Comparison of ENCODE assay signal across 8 mouse cellular contexts in the genomic region with DNA sequence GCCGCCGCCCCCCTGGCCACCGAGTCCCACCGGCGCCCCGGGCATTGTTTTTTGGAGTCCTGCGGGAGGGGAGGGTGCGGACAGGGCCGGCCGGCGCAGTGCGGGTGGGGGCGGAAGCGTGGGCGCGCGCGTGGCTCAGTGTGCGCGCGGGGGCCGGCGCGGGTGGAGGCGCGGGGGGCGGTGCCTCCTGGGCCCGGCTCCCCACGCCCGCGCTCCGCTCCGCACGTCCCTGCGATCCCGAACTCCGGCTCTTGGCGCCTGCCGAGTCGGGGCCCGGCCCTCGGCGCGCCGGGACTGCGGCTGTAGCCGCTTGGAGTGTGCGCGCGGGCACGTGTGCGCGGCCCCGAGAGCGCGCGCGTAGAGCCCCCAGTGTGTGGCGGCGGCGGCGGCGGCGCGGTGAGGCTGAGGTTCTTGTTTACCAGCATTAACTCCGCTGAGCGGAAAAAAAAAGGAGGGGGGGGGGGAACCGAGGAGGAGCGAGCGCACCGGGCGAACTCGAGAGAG. TPM values are rescaled to one million over a fixed set of nuclear protein-coding genes. Genes with fewer than 3 reads are reported as not detected.
DNase-seq lines count a peak whose midpoint lies in the region; ATAC-seq and TF ChIP-seq lines count a peak whose summit lies in the region.

No protein-coding gene starts in this region.

- no peak for TF ChIP-seq EP300 in heart, adult 2 months (IDR thresholded peaks at IDR 0.05; ENCODE audit: insufficient read depth, low read depth, low read length)

- peak overlapping the region; percentile 100 for H3K27ac ChIP-seq in embryonic facial prominence, embryonic 13.5 days
- H3K27ac ChIP-seq in heart, adult 2 months: peak overlapping the region; percentile 99
- peak overlapping the region; percentile 100 for H3K27ac ChIP-seq in limb, embryonic 13.5 days
- H3K27ac ChIP-seq in midbrain, embryonic 16.5 days (ENCODE audit: low read length): peak overlapping the region; percentile 99

- H3K9ac ChIP-seq in embryonic facial prominence, embryonic 13.5 days: peak overlapping the region; percentile 93
- peak overlapping the region; percentile 91 for H3K9ac ChIP-seq in heart, adult 2 months (ENCODE audit: low read depth, low read length)
- H3K9ac ChIP-seq in limb, embryonic 13.5 days: peak overlapping the region; percentile 99
- H3K9ac ChIP-seq in midbrain, embryonic 16.5 days (ENCODE audit: low read depth, low read length): peak overlapping the region; percentile 86

- H3K4me2 ChIP-seq in embryonic facial prominence, embryonic 13.5 days: peak overlapping the region; percentile 87
- peak overlapping the region; percentile 79 for H3K4me2 ChIP-seq in limb, embryonic 13.5 days (replicated peaks)
- H3K4me2 ChIP-seq in midbrain, embryonic 16.5 days (ENCODE audit: low read length): peak overlapping the region; percentile 100

- H3K27me3 ChIP-seq in embryonic facial prominence, embryonic 13.5 days: 0 out of 2 replicates have a peak, but pooled peaks cover 7% of the 10 kb centered on the region
- H3K27me3 ChIP-seq in heart, adult 2 months (ENCODE audit: control insufficient read depth, insufficient read depth, low read length): no peaks in the 10 kb centered on the region
- H3K27me3 ChIP-seq in limb, embryonic 13.5 days: no peaks in the 10 kb centered on the region
- no peaks in the 10 kb centered on the region; the same call in 1 of the 2 replicates for H3K27me3 ChIP-seq in midbrain, embryonic 16.5 days (ENCODE audit: control insufficient read depth, insufficient read depth, low read depth, low read length)

- WGBS in embryonic facial prominence, embryonic 13.5 days: under 1% methylated on average over 50 of the region's 73 CpGs
- WGBS in heart, adult 2 months: 1% methylated on average over 48 of the region's 73 CpGs
- under 1% methylated on average over 47 of the region's 73 CpGs for WGBS in limb, embryonic 13.5 days
- WGBS in midbrain, embryonic 16.5 days: under 1% methylated on average over 39 of the region's 73 CpGs

- H3K36me3 ChIP-seq in embryonic facial prominence, embryonic 13.5 days: no peaks in the 10 kb centered on the region
- no peaks in the 10 kb centered on the region for H3K36me3 ChIP-seq in heart, adult 2 months (ENCODE audit: control insufficient read depth, insufficient read depth, low read length)
- no peaks in the 10 kb centered on the region for H3K36me3 ChIP-seq in limb, embryonic 13.5 days
- H3K36me3 ChIP-seq in midbrain, embryonic 16.5 days (ENCODE audit: control insufficient read depth, insufficient read depth, low read length): no peaks in the 10 kb centered on the region

- H3K4me3 ChIP-seq in embryonic facial prominence, embryonic 13.5 days: peak overlapping the region; percentile 87
- H3K4me3 ChIP-seq in heart, adult 2 months: peak overlapping the region; percentile 77
- H3K4me3 ChIP-seq in limb, embryonic 13.5 days: peak overlapping the region; percentile 98
- peak overlapping the region; percentile 91 for H3K4me3 ChIP-seq in midbrain, embryonic 16.5 days (ENCODE audit: low read depth, low read length)

- TF ChIP-seq POLR2A in heart, adult 2 months (IDR thresholded peaks at IDR 0.05; ENCODE audit: insufficient read depth, low read depth, low read length): no peak

- intact Hi-C loops in heart, adult 2 months (cut with DNase I): loop anchor here (1.0 to 5.0 kb wide), 4 partner anchors 116 to 351 kb away; no protein-coding TSS in a partner anchor

- H3K4me1 ChIP-seq in embryonic facial prominence, embryonic 13.5 days: peaks cover 22% of the 10 kb centered on the region
- H3K4me1 ChIP-seq in heart, adult 2 months (ENCODE audit: control insufficient read depth, insufficient read depth, low read length): no peaks in the 10 kb centered on the region
- H3K4me1 ChIP-seq in limb, embryonic 13.5 days: peaks cover 22% of the 10 kb centered on the region
- H3K4me1 ChIP-seq in midbrain, embryonic 16.5 days (ENCODE audit: control insufficient read depth, insufficient read depth, low read length): peaks cover 27% of the 10 kb centered on the region

- no peaks in the 10 kb centered on the region for H3K9me3 ChIP-seq in embryonic facial prominence, embryonic 13.5 days
- H3K9me3 ChIP-seq in limb, embryonic 13.5 days: no peaks in the 10 kb centered on the region
- no peaks in the 10 kb centered on the region for H3K9me3 ChIP-seq in midbrain, embryonic 16.5 days (replicated peaks; ENCODE audit: control insufficient read depth, low read length, poor library complexity, severe bottlenecking)

- H3K79me2 ChIP-seq in heart, adult 2 months (replicated peaks; ENCODE audit: control insufficient read depth, insufficient read depth, low read length): no peaks in the 10 kb centered on the region

- DNase-seq in 3134 (ENCODE audit: extremely low read depth, insufficient read length, low spot score): peak; percentile 86
- DNase-seq in adrenal gland, postnatal 4 days (ENCODE audit: low spot score in 2 of 2): peak; percentile 85
- DNase-seq in heart, adult 2 months: peak; percentile 98 to 100
- DNase-seq in kidney, adult 8-10 months: peak; percentile 93
- DNase-seq in spleen, postnatal 10 days (ENCODE audit: low spot score in 2 of 2): peak; percentile 90 to 91

- TF ChIP-seq CTCF in heart, adult 2 months (IDR thresholded peaks at IDR 0.05): no peak

- peak; percentile 80 for ATAC-seq in embryonic facial prominence, embryonic 13.5 days (ENCODE audit: insufficient number of reproducible peaks, insufficient read depth, low FRiP score, low TSS enrichment, low read depth)
- ATAC-seq in limb, embryonic 13.5 days (ENCODE audit: low FRiP score, low read depth): peak; percentile 84
- peak; percentile 83 for ATAC-seq in midbrain, embryonic 16.5 days

RNA-seq across cellular contexts. Expression of a gene that starts 1.0 kb away (rescaled TPM):
- total RNA-seq in adrenal gland, postnatal 4 days (2021): 10 to 100 TPM; 71.9 to 75.8 TPM
- polyA plus RNA-seq in embryonic facial prominence, embryonic 13.5 days (2015; fragmentation: Nextera tagmentation; extraction: Ambion mirVana): 28.7 and 34.2 TPM in 2 replicates
- total RNA-seq in heart, adult 2 months (2021): 10 to 100 TPM; 12.3 to 14.4 TPM
- 5.6 and 7.7 TPM in 2 replicates for polyA plus RNA-seq in heart, adult 2 months (2012; rRNA removed)
- 36.8 and 39.4 TPM in 2 replicates for polyA plus RNA-seq in limb, embryonic 13.5 days (2015; fragmentation: Nextera tagmentation; extraction: Ambion mirVana)
- polyA plus RNA-seq in midbrain, embryonic 16.5 days (2015; fragmentation: Nextera tagmentation; extraction: Ambion mirVana): 21.5 and 23.3 TPM in 2 replicates

Comparison
In these comparisons a context has a peak if more than half of its experiments do, and no peak if none do; other contexts are left out.
1. Peak in every context shown above with its lines: DNase-seq, ATAC-seq, H3K4me3 ChIP-seq and H3K27ac ChIP-seq.